In the genomic region with DNA sequence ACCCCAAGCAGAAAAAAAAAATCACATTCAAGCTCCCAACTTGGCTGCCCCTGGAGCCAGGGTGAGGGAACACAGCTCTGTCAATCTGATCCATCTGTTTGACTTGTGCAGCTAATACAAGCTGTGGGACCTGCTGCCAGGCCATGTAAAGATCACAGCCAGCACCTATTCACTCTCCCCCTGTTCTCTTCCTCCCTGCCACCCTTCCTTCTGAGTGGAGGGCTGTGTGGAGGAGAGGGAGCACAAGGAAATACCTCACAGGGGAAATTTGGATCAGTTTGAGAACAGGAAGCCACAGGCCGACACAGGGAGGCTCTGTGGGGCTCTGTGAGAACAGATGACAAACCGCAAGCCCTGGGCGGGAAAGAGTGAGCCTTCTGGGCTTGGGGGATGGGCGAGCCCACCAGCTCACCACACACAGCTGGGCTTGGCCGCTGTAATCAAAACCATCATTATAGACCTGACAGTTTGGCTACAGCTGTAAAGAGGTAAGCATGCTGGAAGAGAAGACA, we compare ENCODE assay signal across 9 mouse cellular contexts. TPM values are rescaled to one million over a fixed set of nuclear protein-coding genes. Genes with fewer than 3 reads are reported as not detected.
DNase-seq lines count a peak whose midpoint lies in the region; ATAC-seq lines count a peak whose summit lies in the region.
"Had no signal": no experiment of that assay in that cellular context is flagged by ENCODE, and none has a peak within 500 bp of the region (broad histone marks: within the 10 kb centered on the region; RNA-seq: fewer than 3 reads in every experiment).

No protein-coding gene starts in this region.

- H3K4me2 ChIP-seq in heart, embryonic 16.5 days (ENCODE audit: low read depth, low read length) = no peak overlapping the region

- H3K9ac ChIP-seq in heart, embryonic 16.5 days (ENCODE audit: low read length) = no peak overlapping the region

- peaks cover 14% of the 10 kb centered on the region for H3K4me1 ChIP-seq in heart, embryonic 16.5 days (ENCODE audit: control insufficient read depth, insufficient read depth, low read length)

- H3K36me3 ChIP-seq in heart, embryonic 16.5 days (ENCODE audit: control insufficient read depth, insufficient read depth) = peaks cover 54% of the 10 kb centered on the region
- peaks cover 14% of the 10 kb centered on the region for H3K36me3 ChIP-seq in splenic B cell, adult 2 months (ENCODE audit: control insufficient read depth, insufficient read depth, low read length, poor library complexity, severe bottlenecking)

- peak; percentile 73 for ATAC-seq in heart, embryonic 16.5 days (replicated peaks; ENCODE audit: extremely low read depth, insufficient read depth, low FRiP score)
- peak; percentile 76 for ATAC-seq in megakaryocyte, adult 5-6 weeks (ENCODE audit: poor library complexity, severe bottlenecking)

- no peaks in the 10 kb centered on the region for H3K9me3 ChIP-seq in heart, embryonic 16.5 days (replicated peaks; ENCODE audit: control insufficient read depth, low read length)

- peak overlapping the region; percentile 50; the same call in 1 of the 2 replicates for H3K27ac ChIP-seq in heart, embryonic 16.5 days (ENCODE audit: low read length)

- peak; percentile 43 to 53 for DNase-seq in layer of hippocampus, postnatal 14 days (ENCODE audit: low spot score in 2 of 2)
- no peak for DNase-seq in layer of hippocampus, postnatal 36 days
- DNase-seq in c-Kit-positive CD71-negative TER-119-negative erythroid progenitor cells, embryonic 14.5 days (ENCODE audit: low read depth) = peak; percentile 66
- DNase-seq in splenic B cell, adult 2 months (ENCODE audit: low read depth, low spot score) = peak; percentile 17
- DNase-seq in left cerebral cortex, adult 11 months (ENCODE audit: low spot score) = no peak
- no peak for DNase-seq in ovary, postnatal 36 days (ENCODE audit: low spot score)

- H3K4me3 ChIP-seq in heart, embryonic 16.5 days (ENCODE audit: low read length) = no peak overlapping the region
- H3K4me3 ChIP-seq: erythroblast, embryonic 14.5 days had no signal

- H3K27me3 ChIP-seq in heart, embryonic 16.5 days (ENCODE audit: control insufficient read depth, insufficient read depth, low read length) = no peaks in the 10 kb centered on the region
- H3K27me3 ChIP-seq in splenic B cell, adult 2 months (ENCODE audit: control insufficient read depth, insufficient read depth, low read length, poor library complexity, severe bottlenecking) = no peaks in the 10 kb centered on the region

- 40% methylated on average over 5 of the region's 5 CpGs for whole genome bisulfite sequencing in heart, embryonic 16.5 days

RNA-seq across cellular contexts. Expression of a gene that starts 31.1 kb away (rescaled TPM):
- total RNA-seq in layer of hippocampus, postnatal 14 days (2021) = 1 to 10 TPM; 7.1 to 7.7 TPM
- 1 to 10 TPM; 5.8 to 5.9 TPM for total RNA-seq in layer of hippocampus, postnatal 36 days (2021)
- polyA plus RNA-seq in heart, embryonic 16.5 days (2015; fragmentation: Nextera tagmentation; extraction: Ambion mirVana) = 16.6 and 17.2 TPM in 2 replicates
- total RNA-seq in megakaryocyte, adult 5-6 weeks (2015) = 5.9 and 9.6 TPM in 2 replicates
- total RNA-seq in megakaryocyte, adult 5-6 weeks (2017) = 6.5 and 9.8 TPM in 2 replicates

RNA-seq across cellular contexts. Expression of a gene that starts 45.2 kb away (rescaled TPM):
- total RNA-seq in layer of hippocampus, postnatal 14 days (2021) = 10 to 100 TPM; 40.2 to 48.1 TPM
- 10 to 100 TPM; 41.0 to 49.1 TPM for total RNA-seq in layer of hippocampus, postnatal 36 days (2021)
- polyA plus RNA-seq in heart, embryonic 16.5 days (2015; fragmentation: Nextera tagmentation; extraction: Ambion mirVana) = 5.6 and 7.9 TPM in 2 replicates
- 3.1 and 3.6 TPM in 2 replicates for total RNA-seq in megakaryocyte, adult 5-6 weeks (2015)
- 2.3 and 2.5 TPM in 2 replicates for total RNA-seq in megakaryocyte, adult 5-6 weeks (2017)

Comparison
In these comparisons a context has a peak if more than half of its experiments do, and no peak if none do; other contexts are left out.
1. DNase-seq: peak in layer of hippocampus, postnatal 14 days (2 of 2), c-Kit-positive CD71-negative TER-119-negative erythroid progenitor cells, embryonic 14.5 days (single experiment) and splenic B cell, adult 2 months (single experiment); none in layer of hippocampus, postnatal 36 days (0 of 2), left cerebral cortex, adult 11 months (single experiment) and ovary, postnatal 36 days (single experiment).
2. RNA of a gene that starts 45.2 kb away (total RNA-seq): 41.0 to 49.1 TPM in layer of hippocampus, postnatal 36 days and 40.2 to 48.1 TPM in layer of hippocampus, postnatal 14 days; 2.3 to 3.6 TPM in megakaryocyte, adult 5-6 weeks; every median in the first group is over 4 times any median in the second.